Mouse (Mus musculus): ENCODE data around the gene Asb17.
"Not testable (repeated sequence)": the region's sequence is repeated elsewhere in the genome, so short reads cannot be mapped to it uniquely, and the experiment has no call there.

Asb17 gene

DNA sequence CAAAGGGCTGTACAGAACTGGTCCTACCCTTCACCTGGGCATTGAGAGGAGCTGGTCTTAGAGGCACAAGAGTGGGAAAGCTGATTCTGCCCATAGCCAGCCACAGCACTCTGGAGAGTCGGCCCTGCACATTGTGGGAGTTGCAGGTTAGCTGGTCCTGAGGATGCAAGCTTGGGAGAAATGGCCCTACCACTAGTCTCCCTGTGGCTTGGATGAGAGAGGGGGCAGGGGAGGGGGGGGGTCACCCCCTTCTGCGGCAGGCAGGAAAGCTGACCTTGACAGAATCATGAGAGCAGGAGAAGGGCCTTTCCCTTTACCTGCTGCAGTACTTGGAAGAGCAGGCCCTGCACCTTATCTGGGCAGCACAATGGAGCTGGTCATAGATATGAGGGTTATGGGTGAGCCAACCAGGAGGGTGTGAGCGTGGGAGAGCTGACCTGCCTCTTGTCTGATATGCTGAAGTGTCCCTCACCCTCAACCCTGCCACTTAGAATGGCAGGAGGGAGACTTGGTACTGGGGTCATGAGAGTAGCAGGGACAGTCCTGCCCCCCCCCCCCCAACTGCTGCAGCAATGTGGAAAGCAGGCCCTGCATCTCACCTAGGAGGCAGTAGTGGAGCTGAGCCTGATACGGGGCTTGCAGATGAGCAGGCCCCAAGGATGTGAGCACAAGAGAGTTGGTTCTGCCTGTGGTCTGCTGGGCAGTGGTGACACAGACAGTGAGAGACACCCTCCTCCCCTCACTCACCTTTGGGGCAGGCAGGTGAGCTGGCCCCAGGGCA lies 11.9 kb upstream of the Asb17 start:
- DNase-seq (ENCODE audit: low read depth, low spot score), result no peak

DNA sequence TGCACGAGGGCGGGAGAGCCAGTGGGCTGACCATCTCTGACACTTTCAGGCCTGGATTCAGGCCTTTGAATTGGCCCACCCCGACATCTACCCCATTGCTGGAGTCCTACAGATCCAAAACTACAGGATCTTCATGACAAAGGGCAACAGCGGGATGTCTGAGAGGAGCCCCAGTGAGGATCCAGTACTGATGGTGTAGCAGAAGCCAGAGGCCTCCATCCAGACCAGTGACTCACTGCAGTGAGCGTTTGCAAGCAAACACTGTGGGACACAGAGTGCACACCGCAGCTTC lies 11.4 kb upstream of the Asb17 start:
- no peak for DNase-seq (ENCODE audit: low read depth, low spot score)

DNA sequence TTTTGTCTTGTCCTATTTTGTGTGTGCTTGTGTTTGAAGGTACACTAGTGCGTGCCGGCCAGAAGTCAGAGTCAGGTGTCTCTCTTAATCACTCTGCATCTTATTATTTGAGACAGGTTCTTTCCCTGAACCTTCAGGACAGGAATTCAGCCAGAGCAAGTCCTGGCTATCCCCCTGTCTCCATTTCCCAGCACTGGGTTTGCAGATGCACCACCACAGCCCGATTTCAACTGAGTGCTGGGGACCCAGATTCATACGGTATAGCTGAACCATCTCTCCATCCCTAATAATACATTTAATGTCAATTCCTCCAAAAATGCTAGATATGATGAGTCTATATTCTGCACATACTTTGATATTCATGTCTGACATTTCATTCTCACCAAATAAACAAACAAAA lies 9.9 kb upstream of the Asb17 start:
- no peak for DNase-seq (ENCODE audit: low read depth, low spot score)

DNA sequence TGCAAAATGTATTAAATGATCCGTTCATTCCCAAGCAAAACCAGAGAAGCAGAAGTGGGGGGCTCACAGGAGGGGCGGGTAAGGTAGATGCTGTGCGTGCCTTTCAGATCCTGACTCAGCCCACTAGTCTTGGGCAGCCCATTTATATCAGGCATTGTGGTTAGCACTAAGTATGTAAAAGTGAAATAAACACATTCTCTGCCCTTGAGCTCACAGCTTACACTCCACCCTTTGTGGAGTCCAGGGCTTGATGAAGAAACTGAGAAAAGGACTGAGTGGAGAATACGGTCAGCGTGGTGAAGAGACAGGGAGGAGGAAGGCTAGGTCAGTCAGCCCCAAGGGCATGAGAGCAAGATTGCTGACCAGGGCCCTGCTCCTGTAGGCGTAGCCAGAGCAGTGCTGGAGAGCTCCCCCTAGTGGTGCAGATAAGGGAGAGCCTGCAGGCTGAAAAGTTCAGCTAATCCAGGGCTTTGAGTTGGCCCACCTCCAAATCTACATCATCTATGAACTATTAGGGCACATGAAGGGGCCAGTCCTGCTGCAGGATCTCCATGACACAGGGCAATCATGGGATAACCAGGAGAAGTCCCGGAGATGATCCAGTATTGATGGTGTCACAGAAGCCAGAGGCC lies 8.4 kb upstream of the Asb17 start:
- DNase-seq (ENCODE audit: low read depth, low spot score), result peak; percentile 38

DNA sequence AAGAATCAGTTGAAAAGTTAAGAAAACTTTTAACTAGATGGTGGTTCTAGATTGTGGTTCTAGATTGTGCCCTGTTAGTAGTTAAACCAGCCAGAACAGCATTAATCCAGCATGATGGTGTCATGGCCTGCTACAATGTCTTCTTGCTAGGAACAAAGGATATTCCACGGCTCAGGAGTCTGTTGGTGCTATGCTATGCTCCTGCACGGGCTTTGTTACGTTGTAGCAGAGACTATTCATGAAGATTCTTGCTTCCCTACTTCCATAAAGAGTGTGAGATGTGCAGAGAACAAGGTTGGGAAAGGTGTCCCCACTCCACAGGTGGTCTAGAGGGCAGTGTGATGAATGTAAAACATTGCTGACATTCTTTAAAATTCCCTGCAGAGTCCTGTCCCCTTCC lies 7.7 kb upstream of the Asb17 start:
- no peak for DNase-seq (ENCODE audit: low read depth, low spot score)

DNA sequence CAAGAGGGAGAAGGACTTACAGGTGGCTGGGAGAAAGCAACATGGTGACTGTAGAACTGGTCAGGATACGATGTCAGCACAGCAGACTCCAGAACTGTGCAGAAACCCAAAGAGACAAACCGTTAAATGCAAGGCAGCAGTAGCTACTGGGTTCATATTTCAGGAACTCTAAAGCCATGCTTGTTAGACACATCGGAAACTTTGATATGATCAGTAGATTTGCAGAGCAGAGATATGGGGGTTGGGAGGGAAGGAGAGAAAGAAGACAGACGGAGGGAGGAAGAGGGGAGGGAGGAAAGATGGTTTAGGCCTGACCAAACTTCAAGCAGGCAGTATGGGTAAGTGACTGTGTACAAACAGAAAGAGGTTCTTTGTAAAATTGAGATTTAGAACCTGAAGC lies 6.4 kb upstream of the Asb17 start:
- DNase-seq (ENCODE audit: low read depth, low spot score), result no peak

DNA sequence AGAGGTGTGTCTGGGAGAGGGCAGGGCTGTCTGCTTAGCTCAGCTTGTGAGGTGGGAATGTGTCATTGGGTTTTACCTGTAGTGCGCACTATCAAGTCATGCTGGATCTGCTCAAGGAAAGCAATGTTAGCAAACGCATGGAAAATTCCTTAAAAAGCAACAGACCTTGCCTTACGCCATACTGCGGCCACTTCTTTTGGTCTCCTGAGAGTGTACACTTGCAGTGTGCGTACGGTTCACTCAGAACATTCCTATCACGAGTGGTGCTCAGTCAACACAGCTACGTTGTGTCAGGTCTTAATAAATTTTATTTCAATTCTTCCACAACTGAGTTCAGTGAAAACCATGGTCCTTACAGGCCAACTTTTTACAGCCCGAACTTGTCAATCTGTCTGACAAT lies 748 bp downstream of the Asb17 start:
- DNase-seq (ENCODE audit: low read depth, low spot score), result no peak

DNA sequence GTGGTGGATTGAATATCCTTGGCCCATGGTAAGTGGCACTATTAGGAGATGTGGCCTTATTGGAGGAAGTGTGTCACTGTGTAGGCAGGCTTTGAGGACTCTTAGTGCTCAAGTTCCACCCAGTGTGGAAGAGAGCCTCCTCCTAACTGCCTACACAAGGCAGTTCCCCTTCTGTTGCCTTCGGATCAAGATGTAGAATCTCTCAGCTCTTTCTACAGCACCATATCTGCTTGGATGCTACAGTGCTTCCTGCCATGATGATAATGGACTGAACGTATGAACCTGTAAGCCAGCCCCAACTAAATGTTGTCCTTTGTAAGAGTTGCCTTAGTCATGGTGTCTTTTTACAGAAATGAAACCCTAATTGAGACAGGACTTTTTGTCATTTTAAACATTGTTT lies 1.5 kb downstream of the Asb17 start:
- no peak for DNase-seq (ENCODE audit: low read depth, low spot score)

DNA sequence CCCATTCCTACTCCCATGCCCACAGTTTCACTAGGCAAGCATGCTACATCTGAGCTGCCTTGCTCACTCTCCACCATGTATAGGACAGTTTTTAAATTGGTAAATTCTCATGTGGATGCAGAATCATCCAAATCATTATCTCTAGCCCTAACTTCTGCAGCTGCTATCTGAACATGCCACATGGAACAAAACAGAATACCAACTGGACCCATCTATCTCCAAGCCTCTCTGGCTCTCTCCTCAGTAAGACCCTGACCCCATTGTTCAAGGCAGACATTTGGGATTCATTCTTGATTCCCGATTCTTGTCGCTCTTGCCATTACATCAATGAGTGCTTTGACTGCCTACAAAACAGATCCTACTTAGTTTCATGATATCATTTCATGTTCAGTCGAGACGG lies 2.1 kb downstream of the Asb17 start:
- DNase-seq (ENCODE audit: low read depth, low spot score), result no peak

DNA sequence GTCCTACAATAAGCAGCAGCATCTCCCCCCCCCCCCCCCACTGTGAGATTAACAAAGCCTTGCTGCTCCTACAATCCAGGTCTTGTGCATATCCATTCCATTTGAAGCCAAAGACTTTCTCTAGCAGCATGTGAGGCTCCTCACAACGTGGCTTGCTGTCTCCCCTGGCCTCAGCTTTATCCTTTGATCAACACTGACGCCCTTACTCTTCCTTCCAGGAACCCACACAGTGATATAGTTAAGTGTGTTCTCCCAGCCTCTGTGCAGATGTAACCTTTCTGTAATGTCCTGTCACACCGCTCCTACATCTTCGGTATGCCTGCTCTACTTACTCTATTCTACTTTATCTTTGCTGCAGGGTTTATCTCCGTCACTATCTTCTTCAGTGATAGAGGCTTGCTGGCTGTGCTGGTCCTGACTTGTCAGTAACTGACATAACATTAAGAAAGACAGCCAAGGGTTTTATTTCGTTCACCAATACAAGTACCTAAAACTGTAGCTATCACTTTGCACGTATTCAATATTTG lies 3.3 kb downstream of the Asb17 start:
- DNase-seq (ENCODE audit: low read depth, low spot score), result no peak

DNA sequence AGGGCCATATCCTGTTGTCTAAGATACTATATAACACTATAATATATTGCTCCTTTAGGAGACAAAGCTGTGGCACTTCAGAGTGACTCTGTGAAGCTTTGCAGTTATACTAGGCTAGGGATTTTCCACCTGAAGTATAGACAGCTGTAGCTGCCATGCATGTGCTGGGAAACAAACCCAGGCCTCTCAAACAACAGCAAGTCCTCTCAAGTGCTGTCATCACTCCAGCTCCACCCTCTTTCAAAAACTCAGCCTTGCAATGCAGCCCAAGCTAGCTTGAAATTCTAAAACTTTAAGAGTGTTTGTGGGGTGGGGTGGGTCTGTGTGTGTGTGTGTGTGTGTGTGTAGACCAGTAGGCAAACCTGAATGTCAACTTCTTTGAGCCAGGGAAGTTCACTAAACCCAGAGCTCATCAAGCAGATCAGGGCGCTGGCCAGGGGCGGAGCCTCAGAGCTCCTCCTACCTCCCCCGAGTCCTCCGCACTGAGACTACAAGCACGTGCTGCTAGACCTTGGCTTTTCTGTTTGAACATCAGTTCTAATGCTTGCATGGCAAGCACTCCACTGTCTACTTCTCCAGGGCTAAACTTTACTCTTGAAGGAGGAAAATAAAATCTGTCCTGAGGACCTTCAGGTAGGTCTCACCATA lies 5.5 kb downstream of the Asb17 start:
- no peak for DNase-seq (ENCODE audit: low read depth, low spot score)

DNA sequence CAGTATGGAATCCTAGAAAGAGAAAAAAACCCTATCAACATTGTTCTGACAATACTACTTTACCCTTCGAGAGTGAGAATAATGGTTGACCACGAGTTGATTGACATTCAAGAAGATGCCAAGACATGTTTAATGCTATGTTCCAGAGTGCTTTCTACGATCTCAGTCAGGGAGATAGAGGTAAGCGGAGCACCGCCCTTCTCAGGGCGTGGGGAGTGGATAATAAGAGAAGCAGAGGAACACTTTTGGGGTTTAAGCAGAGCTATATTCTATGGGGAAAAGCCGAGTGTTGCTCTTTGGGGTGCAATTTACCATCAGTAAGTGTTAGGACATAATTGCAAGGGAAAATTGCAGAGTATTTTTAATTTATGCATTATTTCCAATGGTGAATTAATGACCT lies 6.8 kb downstream of the Asb17 start:
- DNase-seq (ENCODE audit: low read depth, low spot score), result no peak

DNA sequence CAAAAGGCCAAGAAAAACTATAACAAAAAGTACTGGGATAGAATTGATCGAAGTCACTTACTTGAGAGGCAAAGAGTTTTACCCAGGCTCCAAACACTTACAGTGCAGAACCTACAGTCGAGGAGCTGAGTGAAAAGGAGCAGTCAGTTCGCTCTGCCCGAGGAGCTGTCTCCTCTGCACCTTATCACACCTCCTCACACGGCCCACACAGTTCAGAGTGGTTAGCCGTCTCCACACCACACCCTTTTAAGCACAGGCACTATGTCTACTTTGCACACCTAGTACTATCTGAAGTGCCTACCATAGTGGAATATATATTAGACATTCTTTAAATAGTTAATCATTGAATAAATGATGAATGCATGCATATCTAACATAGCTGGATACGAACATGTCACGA lies 8.3 kb downstream of the Asb17 start:
- no peak for DNase-seq (ENCODE audit: low read depth, low spot score)

DNA sequence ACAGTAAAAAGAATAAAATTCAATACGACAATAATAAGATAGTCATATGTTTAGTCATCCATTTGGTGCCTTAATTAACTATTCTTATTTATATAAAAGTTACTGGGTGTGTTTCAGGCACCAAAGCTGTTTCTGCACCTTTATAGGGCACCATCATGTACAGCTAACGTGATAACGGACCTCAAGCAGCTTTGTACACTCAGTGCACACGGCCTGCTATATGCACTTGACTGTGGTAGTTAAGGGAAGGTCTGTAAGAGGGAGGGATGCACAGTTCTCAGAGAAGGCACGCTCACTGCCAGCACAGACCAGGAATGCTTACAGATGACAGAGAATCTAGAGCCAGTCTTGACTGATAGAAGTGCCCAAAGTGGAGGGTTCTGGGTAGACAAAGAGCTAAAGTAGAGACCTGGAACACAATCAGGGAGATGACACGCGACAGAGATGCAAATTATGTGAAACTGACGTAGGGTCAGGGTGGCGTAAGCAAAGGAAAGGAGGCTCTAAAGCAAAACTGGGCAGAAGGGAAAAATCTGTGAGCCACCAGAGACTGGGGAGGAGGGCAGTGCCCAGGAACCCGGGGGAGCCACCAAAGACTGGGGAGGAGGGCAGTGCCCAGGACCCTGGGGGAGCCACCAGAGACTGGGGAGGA lies 14.5 kb downstream of the Asb17 start:
- no peak for DNase-seq (ENCODE audit: low read depth, low spot score)

DNA sequence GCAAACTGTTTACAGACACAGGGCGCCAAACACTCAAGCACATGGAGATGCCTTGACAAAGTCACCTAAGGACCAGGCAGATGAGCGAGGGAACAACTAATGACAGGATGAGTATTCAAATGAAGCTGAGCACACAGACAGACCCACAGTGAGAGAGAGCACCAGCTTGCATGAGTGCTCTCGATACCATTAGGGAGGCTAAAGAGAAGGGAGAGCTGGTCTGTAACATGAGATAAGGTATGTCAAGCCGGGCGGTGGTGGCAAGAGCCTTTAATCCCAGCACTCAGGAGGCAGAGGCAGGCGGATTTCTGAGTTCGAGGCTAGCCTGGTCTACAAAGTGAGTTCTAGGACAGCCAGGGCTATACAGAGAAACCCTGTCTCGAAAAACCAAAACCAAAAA lies 16.4 kb downstream of the Asb17 start:
- not testable (repeated sequence) for DNase-seq (ENCODE audit: low read depth, low spot score)

DNA sequence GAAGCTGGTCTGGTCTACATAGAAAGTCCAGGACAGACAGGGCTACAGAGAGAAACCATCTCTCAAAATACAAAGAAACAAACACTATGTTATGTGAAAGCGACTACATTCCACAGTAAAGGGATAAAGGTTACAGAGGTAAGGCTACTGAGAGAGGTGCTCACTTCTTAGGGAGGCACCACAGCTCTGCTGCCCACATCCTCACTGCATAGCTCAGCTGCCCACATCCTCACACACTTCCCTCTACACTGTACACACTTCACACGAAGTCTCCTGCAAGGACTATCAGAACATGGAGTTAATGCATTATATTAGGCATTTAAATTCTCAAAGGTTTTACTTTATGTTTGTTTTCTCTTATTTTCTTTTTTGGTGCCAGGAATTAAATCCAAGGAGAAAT lies 19.8 kb downstream of the Asb17 start:
- no peak for DNase-seq (ENCODE audit: low read depth, low spot score)

DNA sequence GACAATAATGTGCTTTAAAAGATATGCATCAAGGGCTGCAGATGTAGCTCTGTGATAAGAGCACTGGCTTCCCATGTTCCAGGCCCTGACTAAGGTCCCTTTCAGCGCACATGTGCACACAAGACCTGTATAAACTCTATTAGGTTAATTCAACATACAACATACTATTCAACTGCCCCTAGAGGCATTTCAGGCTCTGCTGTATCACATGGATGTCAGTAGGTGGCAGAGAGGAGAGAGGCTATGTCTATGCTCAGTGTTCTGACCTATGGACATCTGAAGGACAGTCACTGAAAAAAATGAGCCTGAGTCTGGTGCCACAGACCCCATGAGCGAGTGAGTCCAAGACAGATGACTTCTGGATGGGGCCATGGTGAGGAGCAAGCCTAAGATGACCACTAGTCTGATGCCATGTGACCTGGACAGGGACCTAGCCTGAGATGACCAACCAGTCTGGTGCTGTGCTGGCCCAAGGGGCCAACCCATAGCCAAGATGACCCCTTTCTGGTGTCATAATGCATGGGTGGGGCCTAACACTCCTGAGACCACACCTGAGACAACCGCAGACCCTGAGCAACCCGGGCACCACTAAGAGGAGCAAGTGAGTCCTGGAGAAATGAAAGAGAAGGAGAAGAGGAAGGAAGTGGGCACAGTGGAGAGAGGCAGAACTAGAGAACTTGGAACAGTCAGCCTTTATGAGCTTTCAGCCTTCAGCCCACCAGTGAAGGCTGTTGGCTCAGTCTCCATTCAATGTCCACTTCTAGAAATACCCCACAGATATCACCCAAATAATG lies 20.8 kb downstream of the Asb17 start:
- DNase-seq (ENCODE audit: low read depth, low spot score), result no peak

DNA sequence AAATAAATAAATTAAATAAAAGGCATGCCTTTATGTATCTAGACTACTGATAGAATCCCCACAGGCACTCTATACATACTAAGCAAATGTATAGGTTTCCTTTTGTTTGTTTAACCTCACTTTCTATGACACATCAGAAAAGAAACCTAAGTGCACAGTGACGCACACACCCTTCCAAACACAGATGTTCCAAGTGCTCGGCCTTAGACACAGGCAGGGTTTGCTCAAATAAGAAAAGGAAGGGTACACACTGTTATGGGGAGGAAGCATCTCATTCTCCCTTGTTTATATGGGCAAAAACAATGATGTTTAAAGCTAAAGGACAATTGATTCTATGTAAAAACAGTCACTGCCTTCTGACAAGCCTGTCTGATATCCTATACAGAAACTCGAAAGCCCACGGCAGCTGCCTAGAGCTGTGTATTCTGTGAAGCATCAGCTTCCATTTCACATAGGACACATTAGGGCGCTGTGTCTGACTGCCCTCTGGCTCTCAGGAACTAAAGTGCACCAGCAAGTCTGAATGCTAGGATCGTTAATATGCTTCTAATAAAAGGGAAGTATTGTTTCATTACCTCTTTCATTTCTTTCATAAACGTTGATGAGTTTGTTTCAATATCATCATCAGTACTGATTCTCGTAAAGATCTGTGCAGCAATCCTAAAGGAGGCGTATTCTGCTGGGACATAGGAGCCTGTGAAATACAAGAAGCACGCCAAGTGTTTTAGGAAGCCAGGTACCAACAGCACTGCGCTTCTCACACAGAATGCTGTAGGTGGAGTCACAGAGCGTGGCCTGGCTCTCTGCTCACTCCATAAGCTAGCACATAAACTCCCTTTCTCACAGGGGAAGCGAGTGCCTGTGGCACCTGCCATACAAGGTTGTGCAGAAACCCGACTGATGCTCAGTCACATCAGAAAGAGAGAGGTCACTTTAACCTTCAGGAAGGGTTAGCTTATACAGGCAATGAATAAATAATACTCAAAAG lies 23.4 kb downstream of the Asb17 start:
- no peak for DNase-seq (ENCODE audit: low read depth, low spot score)

DNA sequence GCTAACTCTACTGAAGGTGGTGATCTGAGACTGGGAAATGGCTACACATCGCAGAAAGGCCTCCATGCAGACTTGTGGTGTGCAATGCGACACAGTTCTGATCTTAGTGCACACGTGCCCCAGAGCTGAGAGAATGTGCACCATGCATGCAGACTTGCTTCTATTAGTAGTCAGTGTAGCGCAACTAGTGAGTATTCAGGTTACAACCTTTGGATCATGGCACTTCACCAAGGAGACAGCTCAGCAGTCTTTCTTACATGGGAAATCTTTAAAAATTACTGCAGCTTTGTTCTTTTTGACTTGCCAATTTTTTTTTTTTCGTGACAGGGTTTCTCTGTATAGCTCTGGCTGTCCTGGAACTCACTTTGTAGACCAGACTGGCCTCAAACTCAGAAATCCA lies 27.4 kb downstream of the Asb17 start:
- no peak for DNase-seq (ENCODE audit: low read depth, low spot score)

DNA sequence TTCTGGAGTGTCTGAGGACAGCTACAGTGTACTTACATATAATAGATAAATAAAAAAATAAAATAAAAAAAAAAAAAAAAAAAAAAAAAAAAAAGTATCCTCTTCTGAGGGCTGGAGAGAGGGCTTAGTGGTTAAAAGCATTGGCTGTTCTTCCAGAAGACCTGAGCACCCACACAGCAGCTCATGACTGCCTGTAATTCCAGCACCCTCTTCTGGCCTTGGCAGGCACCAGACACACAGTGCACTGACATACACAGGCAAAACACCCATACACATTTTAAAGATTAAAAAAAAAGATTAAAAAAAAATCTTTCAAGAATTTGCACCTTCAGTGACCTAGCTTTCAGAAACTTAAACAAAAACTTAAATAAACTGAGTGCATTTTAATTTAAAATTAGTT lies 42.3 kb downstream of the Asb17 start:
- no peak for DNase-seq (ENCODE audit: low read depth, low spot score)

DNA sequence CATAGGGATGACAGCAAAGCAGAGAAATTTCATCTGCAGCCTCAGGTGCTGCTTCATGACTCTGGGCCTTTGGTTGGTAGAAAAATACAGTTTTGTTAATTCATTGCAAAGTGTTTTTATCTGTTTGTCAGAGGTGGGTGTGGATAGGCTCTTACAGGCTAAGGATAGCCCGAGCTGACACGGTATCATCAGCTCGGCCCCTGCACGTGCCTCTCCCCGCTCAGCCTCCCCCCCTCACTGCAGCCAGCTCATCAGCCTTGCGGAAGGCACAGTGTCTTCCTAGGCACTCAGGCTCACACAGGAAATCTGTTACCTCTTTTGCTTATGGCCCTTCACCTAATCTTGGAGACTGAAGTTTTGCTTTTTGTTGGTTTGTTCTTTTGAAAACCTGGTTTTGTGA lies 44.1 kb downstream of the Asb17 start:
- no peak for DNase-seq (ENCODE audit: low read depth, low spot score)
